Mouse (Mus musculus) neural tube, embryonic 13.5 days (tissue): ENCODE results near the gene Mettl27. TPM values are rescaled to one million over a fixed set of nuclear protein-coding genes. Genes with fewer than 3 reads are reported as not detected.
"Not testable (repeated sequence)": the region's sequence is repeated elsewhere in the genome, so short reads cannot be mapped to it uniquely, and the experiment has no call there.

Source experiments
- ATAC-seq: fragments of 200-750 bp; cut with Nextera tagmentation; 2 replicates; pipeline ENCODE4 v1.8.0; 2017; ENCODE audit warnings: low read depth, mild to moderate bottlenecking, moderate TSS enrichment, moderate library complexity
- H3K27ac ChIP-seq: fragments of 300-500 bp; sonication (generic); replicated peaks from 2 replicates; pipeline ENCODE4 v1.5.1; 2015; ENCODE audit warnings: moderate library complexity, mild to moderate bottlenecking, inconsistent platforms
- H3K27me3 ChIP-seq: fragments of 300-500 bp; sonication (generic); 2 replicates; pipeline ENCODE4 v1.6.1; 2015; ENCODE audit warnings: mild to moderate bottlenecking, inconsistent platforms
- H3K36me3 ChIP-seq: fragments of 300-500 bp; sonication (generic); 2 replicates; pipeline ENCODE4 v1.6.1; 2015; ENCODE audit warnings: mild to moderate bottlenecking, inconsistent platforms
- H3K4me1 ChIP-seq: fragments of 300-500 bp; sonication (generic); replicated peaks from 2 replicates; pipeline ENCODE4 v1.6.1; 2015; ENCODE audit warnings: inconsistent platforms
- H3K4me2 ChIP-seq: fragments of 300-500 bp; sonication (generic); 2 replicates; pipeline ENCODE4 v1.6.1; 2015; ENCODE audit warnings: inconsistent platforms, mild to moderate bottlenecking, moderate library complexity
- H3K4me3 ChIP-seq: fragments of 300-500 bp; sonication (generic); 2 replicates; pipeline ENCODE4 v1.5.1; 2015; ENCODE audit warnings: mild to moderate bottlenecking, inconsistent platforms
- H3K9ac ChIP-seq: fragments of 300-500 bp; sonication (generic); 2 replicates; pipeline ENCODE4 v1.6.1; 2015; ENCODE audit warnings: moderate library complexity, mild to moderate bottlenecking, inconsistent platforms
- H3K9me3 ChIP-seq: fragments of 300-500 bp; sonication (generic); 2 replicates; pipeline ENCODE4 v1.6.1; 2016; ENCODE audit warnings: inconsistent platforms
- WGBS: fragments of 180-500 bp; shearing (Covaris S2); methylation state at CpG from one replicate; pipeline ENCODE4 v1.1.7; 2015; 5-methylcytosine and 5-hydroxymethylcytosine counted together
- polyA plus RNA-seq: library from polyadenylated mRNA; unstranded; fragments of >200 nt; fragmentation: Nextera tagmentation; extraction: Ambion mirVana; gene quantifications from 2 replicates; pipeline ENCODE4 v1.2.1, GENCODE M21; 2015

The Mettl27 gene
- polyA plus RNA-seq, 1 experiment from 2014 or later = 8.8 TPM

GRCm38 (mm10) chr5:134963546-134963945 is 31.4 kb downstream of the Mettl27 start:
- H3K9ac ChIP-seq = no peak overlapping the region
- H3K9me3 ChIP-seq = no peaks in the 10 kb centered on the region
- no peak overlapping the region for H3K27ac ChIP-seq
- H3K36me3 ChIP-seq = no peaks in the 10 kb centered on the region
- H3K4me3 ChIP-seq = no peak overlapping the region
- peaks cover 15% of the 10 kb centered on the region for H3K27me3 ChIP-seq
- ATAC-seq = no peak
- WGBS = 33% methylated on average over 5 of the region's 5 CpGs
- no peak overlapping the region for H3K4me2 ChIP-seq
- peaks cover 11% of the 10 kb centered on the region for H3K4me1 ChIP-seq

DNA sequence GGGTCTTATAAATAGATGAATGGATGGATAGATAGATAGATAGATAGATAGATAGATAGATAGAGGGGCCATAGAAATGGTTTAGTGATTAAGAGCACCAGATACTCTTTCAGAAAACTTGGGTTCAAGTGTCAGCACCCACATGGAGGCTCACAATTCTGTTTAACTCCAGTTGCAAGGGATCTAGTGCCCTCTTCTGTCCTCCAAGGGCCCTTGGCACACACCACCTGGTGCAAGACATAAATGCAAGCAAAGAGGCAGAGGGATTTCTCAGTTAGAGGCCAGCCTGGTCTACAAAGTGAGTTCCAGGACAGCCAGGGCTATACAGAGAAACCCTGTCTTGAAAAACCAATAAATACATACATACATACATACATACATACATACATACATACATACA is 32.5 kb downstream of the Mettl27 start:
- not testable (repeated sequence) for H3K27ac ChIP-seq, H3K9ac ChIP-seq, H3K4me2 ChIP-seq, H3K9me3 ChIP-seq, H3K4me3 ChIP-seq, H3K36me3 ChIP-seq, ATAC-seq
- Histone ChIP-seq H3K27me3 (peaks cover 18% of the 10 kb centered on the region), H3K4me1 (peaks cover 11% of the 10 kb centered on the region)

DNA sequence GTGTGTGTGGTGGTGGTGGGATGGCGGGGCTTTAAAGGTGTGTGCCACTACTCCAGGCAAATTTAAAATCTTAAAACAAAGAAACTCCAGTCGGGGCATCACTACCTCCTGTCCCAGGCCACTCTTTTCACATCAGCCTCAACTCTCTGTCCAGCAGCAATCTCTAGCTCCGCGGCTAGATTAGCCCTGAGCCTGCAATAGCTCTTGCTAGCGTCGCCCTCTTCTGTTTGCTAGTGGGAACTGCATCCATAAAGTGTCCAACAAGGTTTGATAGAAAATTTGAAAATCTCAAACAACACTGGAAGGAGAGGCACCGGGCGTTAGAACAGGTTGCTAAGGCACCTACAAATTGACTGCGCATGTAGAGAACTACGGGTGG is 33.3 kb downstream of the Mettl27 start:
- WGBS = 8% methylated on average over 10 of the region's 10 CpGs
- no peak overlapping the region for H3K27ac ChIP-seq
- H3K9ac ChIP-seq = 0 out of 2 replicates have a peak overlapping the region, but pooled peaks have one; percentile 26
- H3K36me3 ChIP-seq = no peaks in the 10 kb centered on the region
- H3K4me1 ChIP-seq = peaks cover 11% of the 10 kb centered on the region
- peaks cover 18% of the 10 kb centered on the region for H3K27me3 ChIP-seq
- no peak for ATAC-seq
- H3K4me2 ChIP-seq = peak overlapping the region; percentile 49
- H3K4me3 ChIP-seq = peak overlapping the region; percentile 18
- no peaks in the 10 kb centered on the region for H3K9me3 ChIP-seq

DNA sequence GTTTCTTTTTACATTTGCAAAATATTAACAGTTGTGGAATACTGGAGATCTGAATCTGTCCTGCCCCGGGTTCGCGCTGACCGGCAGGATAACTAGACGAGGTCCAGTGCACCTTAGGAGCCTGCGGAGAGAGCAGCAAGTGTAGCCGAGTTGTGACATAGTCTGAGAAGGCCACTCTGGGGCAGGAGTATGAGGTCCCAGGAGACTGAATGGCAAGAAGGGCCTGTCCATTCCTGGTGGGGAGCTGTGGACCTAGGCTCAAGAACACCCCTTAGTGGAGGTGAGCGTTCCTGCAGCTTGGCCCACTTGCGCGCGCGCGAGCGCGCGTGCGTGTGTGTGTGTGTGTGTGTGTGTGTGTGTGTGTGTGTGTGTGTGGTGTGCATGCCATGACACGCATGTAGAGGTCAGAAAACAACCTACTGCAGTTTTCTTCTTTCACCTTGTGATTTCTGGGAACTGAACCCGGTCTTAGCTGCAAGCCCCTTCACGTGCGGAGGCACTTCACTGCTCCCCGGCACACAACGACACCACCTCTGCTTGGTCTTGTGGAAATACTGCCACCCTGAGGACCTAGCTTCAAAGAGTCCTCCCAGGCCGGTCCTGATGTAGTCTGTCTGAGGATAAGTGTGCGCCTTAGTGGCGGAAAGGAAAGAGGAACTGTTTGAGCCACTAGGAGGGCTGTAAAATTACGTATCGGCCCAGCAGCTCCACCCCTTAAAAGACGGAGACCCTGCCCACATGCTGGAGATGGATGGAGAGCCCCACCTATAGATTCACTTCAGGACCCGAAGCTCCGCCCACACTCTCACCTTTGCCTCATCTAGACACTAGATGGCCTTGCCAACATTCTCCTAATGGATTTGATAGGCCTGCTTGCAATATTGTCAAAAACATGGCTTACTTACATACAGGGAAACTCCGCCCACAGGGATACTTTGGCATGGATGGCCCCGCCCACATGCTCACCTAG is 34.0 kb downstream of the Mettl27 start:
- Histone ChIP-seq H3K4me2 (peak overlapping the region; percentile 49), H3K36me3 (no peaks in the 10 kb centered on the region), H3K9me3 (no peaks in the 10 kb centered on the region), H3K9ac (peak overlapping the region; percentile 26; the same call in 1 of the 2 replicates), H3K4me1 (peaks cover 11% of the 10 kb centered on the region), H3K27ac (no peak overlapping the region), H3K27me3 (peaks cover 18% of the 10 kb centered on the region), H3K4me3 (peak overlapping the region; percentile 18)
- peak; percentile 23; the same call in 1 of the 2 replicates for ATAC-seq
- 3% methylated on average over 33 of the region's 33 CpGs for WGBS

- peaks cover 18% of the 10 kb centered on the region for H3K27me3 ChIP-seq
- peaks cover 11% of the 10 kb centered on the region for H3K4me1 ChIP-seq
- H3K4me3 ChIP-seq = no peak overlapping the region
- H3K27ac ChIP-seq = no peak overlapping the region
- no peak overlapping the region for H3K4me2 ChIP-seq
- ATAC-seq = no peak
- H3K9me3 ChIP-seq = no peaks in the 10 kb centered on the region
- no peaks in the 10 kb centered on the region for H3K36me3 ChIP-seq
- WGBS = 75% methylated on average over 20 of the region's 20 CpGs
- H3K9ac ChIP-seq = no peak overlapping the region
These were observed 35.2 kb downstream of the Mettl27 start for GRCm38 (mm10) chr5:134967164-134967944.

DNA sequence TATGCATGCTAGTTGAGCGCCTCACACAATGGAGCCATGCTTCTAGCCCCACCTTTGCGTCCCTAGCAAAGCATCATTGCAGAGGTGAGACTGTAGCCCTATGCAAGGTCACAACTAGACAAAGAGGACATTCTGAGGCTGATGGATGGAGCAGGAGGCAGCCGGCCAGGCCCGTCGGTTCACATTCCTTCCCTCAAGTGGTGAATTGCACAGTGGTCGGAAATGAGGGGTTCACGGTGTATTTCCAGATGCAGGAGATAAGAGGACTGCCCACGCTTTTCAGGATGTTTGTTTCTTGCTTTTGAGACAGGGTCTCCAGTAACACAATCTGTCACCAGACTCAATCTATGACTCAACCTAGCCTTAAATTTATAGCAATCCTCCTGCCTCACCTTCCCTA is 38.5 kb downstream of the Mettl27 start:
- H3K4me3 ChIP-seq = no peak overlapping the region
- H3K4me1 ChIP-seq = peaks cover 10% of the 10 kb centered on the region
- WGBS = 75% methylated on average over 8 of the region's 8 CpGs
- no peaks in the 10 kb centered on the region for H3K9me3 ChIP-seq
- no peak overlapping the region for H3K9ac ChIP-seq
- no peaks in the 10 kb centered on the region for H3K36me3 ChIP-seq
- ATAC-seq = no peak
- H3K4me2 ChIP-seq = no peak overlapping the region
- H3K27me3 ChIP-seq = peaks cover 18% of the 10 kb centered on the region
- no peak overlapping the region for H3K27ac ChIP-seq

DNA sequence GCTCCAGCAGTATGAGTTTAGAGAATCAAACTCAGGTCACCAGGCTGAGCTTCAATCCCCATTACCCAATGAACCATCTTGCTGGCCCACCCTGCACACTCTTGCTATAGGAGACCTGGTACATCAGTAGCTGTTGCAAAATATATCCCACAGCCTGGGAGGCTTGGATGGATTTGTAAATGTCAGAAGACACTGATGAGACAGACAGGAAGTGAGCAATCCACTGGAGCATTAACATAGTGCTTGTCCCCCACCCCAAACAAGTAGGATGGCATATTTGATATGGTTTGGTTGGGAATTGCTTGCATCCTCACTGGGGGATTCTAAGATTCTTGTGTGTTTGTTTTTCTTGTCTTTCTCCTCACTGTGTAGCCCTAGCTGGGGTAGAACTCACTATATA is 40.9 kb downstream of the Mettl27 start:
- H3K4me3 ChIP-seq = no peak overlapping the region
- no peak for ATAC-seq
- H3K4me2 ChIP-seq = no peak overlapping the region

GRCm38 (mm10) chr5:134973526-134973925 is 41.4 kb downstream of the Mettl27 start:
- no peak for ATAC-seq
- H3K4me1 ChIP-seq = no peaks in the 10 kb centered on the region
- WGBS = 90% methylated on average over 7 of the region's 7 CpGs

More for the DNA sequence above, 40.9 kb downstream of the Mettl27 start:
- H3K9me3 ChIP-seq = no peaks in the 10 kb centered on the region
- no peaks in the 10 kb centered on the region for H3K4me1 ChIP-seq
- H3K36me3 ChIP-seq = no peaks in the 10 kb centered on the region
- no peak overlapping the region for H3K9ac ChIP-seq
- H3K27ac ChIP-seq = no peak overlapping the region
- peaks cover 3% of the 10 kb centered on the region; the same call in 1 of the 2 replicates for H3K27me3 ChIP-seq

GRCm38 (mm10) chr5:134974294-134974693 is 42.1 kb downstream of the Mettl27 start:
- no peak for ATAC-seq

More at GRCm38 (mm10) chr5:134973526-134973925, 41.4 kb downstream of the Mettl27 start:
- Histone ChIP-seq H3K27ac (no peak overlapping the region), H3K36me3 (no peaks in the 10 kb centered on the region), H3K4me2 (no peak overlapping the region), H3K27me3 (peaks cover 3% of the 10 kb centered on the region; the same call in 1 of the 2 replicates), H3K9me3 (no peaks in the 10 kb centered on the region), H3K9ac (no peak overlapping the region), H3K4me3 (no peak overlapping the region)

GRCm38 (mm10) chr5:134974921-134975320 is 42.8 kb downstream of the Mettl27 start:
- Histone ChIP-seq H3K27me3 (no peaks in the 10 kb centered on the region), H3K4me3 (no peak overlapping the region), H3K4me2 (no peak overlapping the region), H3K4me1 (no peaks in the 10 kb centered on the region), H3K27ac (no peak overlapping the region), H3K9me3 (no peaks in the 10 kb centered on the region), H3K9ac (no peak overlapping the region), H3K36me3 (no peaks in the 10 kb centered on the region)
- WGBS = 63% methylated on average over 2 of the region's 2 CpGs
- ATAC-seq = no peak

More at GRCm38 (mm10) chr5:134974294-134974693, 42.1 kb downstream of the Mettl27 start:
- no peak overlapping the region for H3K27ac ChIP-seq
- no peak overlapping the region for H3K9ac ChIP-seq
- no peaks in the 10 kb centered on the region for H3K4me1 ChIP-seq
- H3K36me3 ChIP-seq = no peaks in the 10 kb centered on the region
- H3K9me3 ChIP-seq = no peaks in the 10 kb centered on the region
- H3K4me2 ChIP-seq = no peak overlapping the region
- H3K27me3 ChIP-seq = peaks cover under 1% of the 10 kb centered on the region; the same call in 1 of the 2 replicates
- no peak overlapping the region for H3K4me3 ChIP-seq
- 68% methylated on average over 7 of the region's 7 CpGs for WGBS

- 90% methylated on average over 2 of the region's 2 CpGs for WGBS
- H3K9me3 ChIP-seq = no peaks in the 10 kb centered on the region
- no peaks in the 10 kb centered on the region for H3K36me3 ChIP-seq
These were observed 44.0 kb downstream of the Mettl27 start for GRCm38 (mm10) chr5:134976164-134976563.

More at GRCm38 (mm10) chr5:134976164-134976563, 44.0 kb downstream of the Mettl27 start:
- Histone ChIP-seq H3K4me2 (no peak overlapping the region), H3K27ac (no peak overlapping the region), H3K9ac (no peak overlapping the region), H3K27me3 (no peaks in the 10 kb centered on the region), H3K4me3 (no peak overlapping the region), H3K4me1 (no peaks in the 10 kb centered on the region)
- ATAC-seq = no peak
